Mouse (Mus musculus): ENCODE results near the gene Gm4952. TPM values are rescaled to one million over a fixed set of nuclear protein-coding genes. Genes with fewer than 3 reads are reported as not detected.
"Not testable (repeated sequence)": the region's sequence is repeated elsewhere in the genome, so short reads cannot be mapped to it uniquely, and the experiment has no call there.

Gm4952 gene
- polyA plus RNA-seq, 1 experiment, result not detected

GRCm38 (mm10) chr19:12597073-12597405 lies 2.7 kb upstream of the Gm4952 start:
- no peak for DNase-seq (ENCODE audit: low read depth, low spot score)
- WGBS, result 20% methylated on average over 3 of the region's 3 CpGs

DNA sequence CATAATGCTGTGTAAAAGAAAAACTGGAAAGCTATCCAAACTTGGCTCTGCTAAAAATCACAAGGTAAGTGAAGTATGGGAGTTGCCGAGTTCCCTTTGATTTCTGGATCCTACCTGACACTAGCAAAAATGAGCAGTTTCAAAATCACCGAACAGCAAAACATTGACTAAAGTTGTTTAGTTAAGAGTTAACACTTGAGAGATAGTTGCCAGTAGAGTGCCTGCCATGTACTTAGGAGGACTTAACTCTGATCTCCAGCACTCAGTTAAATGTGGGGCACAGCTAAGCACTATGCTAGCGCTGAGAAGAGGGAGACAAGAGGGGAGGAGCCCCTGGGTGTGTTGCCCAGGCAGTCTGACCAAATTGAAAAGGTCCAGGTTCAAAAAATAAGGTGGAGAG lies 1.1 kb upstream of the Gm4952 start:
- 65% methylated on average over 3 of the region's 3 CpGs for WGBS
- DNase-seq (ENCODE audit: low read depth, low spot score), result no peak

DNA sequence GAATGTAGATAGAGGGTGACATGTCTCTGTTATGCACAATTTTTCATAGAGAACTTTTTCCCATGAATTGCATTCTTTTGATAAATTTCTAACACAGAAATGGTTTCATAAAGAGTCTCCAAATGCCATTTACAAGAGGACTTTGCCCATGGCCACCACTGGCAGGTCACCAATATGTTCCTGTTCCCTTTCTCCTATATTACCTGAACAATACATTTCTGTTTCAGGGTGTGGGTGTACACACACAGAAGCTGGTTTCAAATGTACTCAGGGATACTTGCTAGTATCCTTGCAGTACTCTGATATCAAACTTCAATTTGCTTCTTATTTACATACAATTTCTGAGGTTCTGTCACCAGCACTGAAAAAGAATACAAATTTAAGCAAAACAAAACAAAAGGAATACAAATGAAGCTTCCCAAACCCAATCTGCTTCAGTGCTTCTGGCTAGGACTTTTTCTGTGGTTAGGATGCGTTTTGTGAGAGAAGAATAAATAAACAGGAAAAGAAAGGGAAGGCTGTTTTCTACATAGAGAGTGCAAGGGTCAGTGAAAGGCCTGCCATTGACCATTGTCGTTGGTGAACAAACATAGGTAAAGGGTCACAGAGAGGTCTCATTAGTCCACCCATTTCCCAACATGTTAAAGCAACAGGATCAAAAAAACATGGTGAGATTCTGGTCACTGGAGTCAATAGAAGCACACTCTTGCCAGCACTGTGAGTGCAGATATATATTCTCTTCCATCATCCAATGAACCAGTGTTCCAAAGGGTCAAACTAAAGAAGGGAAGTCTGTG lies 1.1 kb downstream of the Gm4952 start:
- DNase-seq (ENCODE audit: low read depth, low spot score), result no peak
- WGBS, result 12% methylated on average over 2 of the region's 2 CpGs

GRCm38 (mm10) chr19:12608336-12608735 lies 8.6 kb downstream of the Gm4952 start:
- DNase-seq (ENCODE audit: low read depth, low spot score), result no peak

GRCm38 (mm10) chr19:12613646-12614045 lies 13.9 kb downstream of the Gm4952 start:
- no peak for DNase-seq (ENCODE audit: low read depth, low spot score)
- 54% methylated on average over 1 of the region's 1 CpGs for WGBS

DNA sequence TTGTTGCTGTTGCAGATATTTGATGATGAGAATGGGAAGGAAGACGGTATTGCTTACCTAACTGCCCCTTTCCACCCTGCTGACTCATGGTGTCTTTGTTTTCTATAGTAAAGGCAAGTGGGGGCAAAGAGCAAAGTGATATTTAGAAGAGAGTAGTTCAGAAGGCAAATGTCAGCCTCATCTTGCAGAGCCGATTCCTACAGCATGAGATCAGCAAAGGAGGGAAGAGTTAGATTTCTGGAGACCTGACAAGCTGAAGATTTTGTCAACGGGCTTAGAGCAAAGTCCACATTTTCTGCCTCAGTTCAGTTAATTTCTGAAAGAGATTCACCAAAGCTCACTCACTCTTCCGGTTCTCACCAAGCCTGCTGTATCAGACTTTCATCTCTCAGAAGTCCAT lies 33.4 kb downstream of the Gm4952 start, which contains the start of gene Glyat:
Gene Glyat (plus strand): TSS at position 133 of the 400 bp plus-strand sequence.
- WGBS, result 29% methylated on average over 4 of the region's 4 CpGs
- no peak for DNase-seq (ENCODE audit: low read depth, low spot score)

- no peak for DNase-seq (ENCODE audit: low read depth, low spot score)
- 80% methylated on average over 3 of the region's 3 CpGs for WGBS
Measured at GRCm38 (mm10) chr19:12634259-12634658, 34.5 kb downstream of the Gm4952 start.

GRCm38 (mm10) chr19:12634963-12635362 lies 35.2 kb downstream of the Gm4952 start:
- WGBS, result 87% methylated on average over 4 of the region's 4 CpGs

GRCm38 (mm10) chr19:12636863-12637262 lies 37.1 kb downstream of the Gm4952 start:
- WGBS, result 77% methylated on average over 3 of the region's 3 CpGs
- DNase-seq (ENCODE audit: low read depth, low spot score), result no peak

More at GRCm38 (mm10) chr19:12634963-12635362, 35.2 kb downstream of the Gm4952 start:
- no peak for DNase-seq (ENCODE audit: low read depth, low spot score)

- no peak for DNase-seq (ENCODE audit: low read depth, low spot score)
- WGBS, result 40% methylated on average over 1 of the region's 1 CpGs
Measured at GRCm38 (mm10) chr19:12638049-12638448, 38.3 kb downstream of the Gm4952 start.

DNA sequence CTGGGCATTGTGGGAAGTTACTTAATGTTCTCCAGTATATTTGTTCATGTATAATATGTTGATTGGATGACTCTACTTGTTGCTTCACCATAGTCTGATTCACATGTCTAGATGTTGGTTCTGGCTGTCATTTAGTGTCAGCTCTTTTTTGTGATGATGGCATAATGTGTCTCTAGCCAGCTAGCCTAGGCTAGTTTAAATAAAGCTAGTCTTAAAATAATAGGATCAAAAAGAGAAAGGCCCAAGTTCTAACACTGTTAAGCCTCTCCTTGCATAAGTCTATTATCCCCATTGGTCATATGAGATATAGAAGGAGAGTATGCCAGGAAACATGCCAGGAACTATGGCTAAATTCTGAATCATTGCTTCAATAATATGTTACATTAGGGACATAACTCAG lies 49.7 kb downstream of the Gm4952 start:
- no peak for DNase-seq (ENCODE audit: low read depth, low spot score)

GRCm38 (mm10) chr19:12666156-12666555 lies 66.4 kb downstream of the Gm4952 start:
- no peak for DNase-seq (ENCODE audit: low read depth, low spot score)
- WGBS, result 24% methylated on average over 1 of the region's 1 CpGs

DNA sequence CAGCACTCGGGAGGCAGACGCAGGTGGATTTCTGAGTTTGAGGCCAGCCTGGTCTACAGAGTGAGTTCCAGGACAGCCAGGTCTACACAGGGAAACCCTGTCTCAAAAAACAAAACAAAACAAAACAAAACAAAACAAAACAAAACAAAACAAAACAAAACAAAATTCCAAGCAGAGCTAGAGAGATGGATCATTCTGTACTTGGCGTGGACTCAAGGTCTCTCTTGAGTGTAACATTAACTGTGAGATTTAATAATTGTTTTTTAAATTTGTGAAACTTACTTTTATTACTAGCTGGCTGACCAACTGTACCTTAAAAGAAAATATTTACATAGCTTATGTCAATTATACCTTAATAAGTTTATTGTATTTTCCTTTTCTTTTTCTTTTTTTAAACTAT lies 68.8 kb downstream of the Gm4952 start:
- 79% methylated on average over 3 of the region's 3 CpGs for WGBS
- not testable (repeated sequence) for DNase-seq (ENCODE audit: low read depth, low spot score)

- DNase-seq (ENCODE audit: low read depth, low spot score), result no peak
Measured at GRCm38 (mm10) chr19:12670139-12670538, 70.4 kb downstream of the Gm4952 start, which contains the start of gene Olfr1442. Olfr1442 (plus strand) TSS chr19:12670439.

- no peak for DNase-seq (ENCODE audit: low read depth, low spot score)
- 78% methylated on average over 4 of the region's 4 CpGs for WGBS
Measured at GRCm38 (mm10) chr19:12671051-12671450, 71.3 kb downstream of the Gm4952 start.

GRCm38 (mm10) chr19:12677812-12678211 lies 78.0 kb downstream of the Gm4952 start, which contains the start of gene Olfr1443:
Olfr1443 (plus strand) TSS chr19:12678112.
- 69% methylated on average over 3 of the region's 3 CpGs for WGBS
- no peak for DNase-seq (ENCODE audit: low read depth, low spot score)

Other genes starting within 250 kb of the Gm4952 start
- not detected in 2 replicates for gene Olfr1440, start 212.7 kb upstream of the Gm4952 start, polyA plus RNA-seq (2012; rRNA removed)
- not detected in 2 replicates for gene Olfr1441, start 182.5 kb upstream of the Gm4952 start, polyA plus RNA-seq (2012; rRNA removed)
- not detected in 2 replicates for gene Pfpl, start 172.1 kb upstream of the Gm4952 start, polyA plus RNA-seq (2012; rRNA removed)
- 7.9 and 17.8 TPM in 2 replicates for gene Mpeg1, start 139.2 kb upstream of the Gm4952 start, polyA plus RNA-seq (2012; rRNA removed)
- gene Dtx4, start 98.5 kb upstream of the Gm4952 start, polyA plus RNA-seq (2012; rRNA removed), result 10.3 and 13.1 TPM in 2 replicates
- gene Fam111a, start 54.2 kb upstream of the Gm4952 start, polyA plus RNA-seq (2012; rRNA removed), result 2.2 and 2.8 TPM in 2 replicates
- gene Glyat, start 33.3 kb downstream of the Gm4952 start, polyA plus RNA-seq (2012; rRNA removed), result not detected in 2 replicates
- gene Olfr1442, start 70.5 kb downstream of the Gm4952 start, polyA plus RNA-seq (2012; rRNA removed), result not detected in 2 replicates
- gene Olfr1443, start 78.1 kb downstream of the Gm4952 start, polyA plus RNA-seq (2012; rRNA removed), result not detected in 2 replicates
- not detected in 2 replicates for gene Keg1, start 95.8 kb downstream of the Gm4952 start, polyA plus RNA-seq (2012; rRNA removed)
- gene Cntf, start 165.7 kb downstream of the Gm4952 start, polyA plus RNA-seq (2012; rRNA removed), result 2.0 TPM in 2 replicates
- gene Zfp91, start 196.2 kb downstream of the Gm4952 start, polyA plus RNA-seq (2012; rRNA removed), result 9.5 and 13.0 TPM in 2 replicates
- 10.5 and 11.6 TPM in 2 replicates for gene Lpxn, start 196.2 kb downstream of the Gm4952 start, polyA plus RNA-seq (2012; rRNA removed)
- gene Gm5244, start 246.7 kb downstream of the Gm4952 start, polyA plus RNA-seq (2012; rRNA removed), result not detected in 2 replicates